Mouse (Mus musculus) G1E (cell line): ENCODE data around the gene Wdr93.

Experiments
- CTCF ChIP-seq: IDR thresholded peaks from 2 replicates; pipeline ENCODE4 v1.5.1; 2012; ENCODE audit warnings: low read depth, low read length, inconsistent platforms, mixed read lengths
- GATA1 ChIP-seq: IDR thresholded peaks from 2 replicates; pipeline ENCODE4 v1.6.1; 2012; ENCODE audit warnings: borderline replicate concordance, low read length, inconsistent platforms, mixed read lengths
- POLR2AphosphoS5 ChIP-seq: IDR thresholded peaks from 2 replicates; pipeline ENCODE4 v1.6.1; 2012; ENCODE audit warnings: low read depth, low read length, inconsistent platforms; ENCODE audit not compliant: insufficient replicate concordance

DNA sequence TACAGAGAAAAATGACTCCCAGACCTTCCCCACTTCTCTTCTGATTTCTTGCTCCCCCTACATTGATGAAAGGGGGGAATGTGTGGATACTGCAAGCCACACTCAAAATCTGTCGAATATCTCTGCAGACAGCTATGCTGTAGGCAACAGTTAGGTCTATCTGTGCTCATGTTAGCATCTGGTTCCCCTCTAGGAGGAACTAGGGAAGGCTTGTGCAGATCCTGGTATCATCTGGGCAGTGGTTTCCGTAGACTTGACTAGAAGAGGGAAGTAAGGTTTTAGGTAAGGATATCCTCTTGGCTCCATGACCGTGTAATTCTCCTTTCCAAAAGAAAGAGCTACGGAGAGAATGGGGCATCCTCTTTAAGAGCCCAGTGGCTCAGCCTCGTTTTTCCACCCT, 1.6 kb downstream of the Wdr93 start:
- no peak for TF ChIP-seq GATA1
- no peak for TF ChIP-seq CTCF
- TF ChIP-seq POLR2AphosphoS5: no peak
